Mouse (Mus musculus) effector memory CD4-positive, alpha-beta T cell, adult 7 months (primary cell): ENCODE measurements around the gene Mcpt9. TPM values are rescaled to one million over a fixed set of nuclear protein-coding genes. Genes with fewer than 3 reads are reported as not detected.

Experiments used
- polyA plus RNA-seq: library from polyadenylated mRNA; unstranded; fragments of 100-300 nt; shearing (Covaris generic); gene quantifications from one replicate; pipeline ENCODE4 v1.2.1, GENCODE M21; 2017

The Mcpt9 gene
- polyA plus RNA-seq = not detected

DNA sequence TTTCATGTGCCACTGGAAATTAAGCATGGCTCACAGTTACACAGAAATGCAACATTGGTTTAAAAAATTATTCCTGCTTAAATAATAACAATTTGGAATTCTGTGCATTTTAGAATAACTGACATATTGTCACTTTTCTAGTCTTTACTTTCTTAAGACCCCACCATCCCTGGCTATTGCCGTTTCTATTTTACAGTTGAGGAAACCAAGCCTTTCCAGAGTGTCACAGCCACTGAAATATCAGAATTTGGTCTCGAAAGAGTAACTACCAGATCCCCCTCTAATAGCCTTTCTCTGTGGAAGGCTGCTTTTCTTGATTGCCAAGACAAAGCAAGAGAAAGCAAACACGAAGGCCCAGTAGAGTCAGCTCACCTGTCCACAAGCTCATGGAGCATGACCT lies at the start of gene Mcpt9:
Gene Mcpt9, minus strand, starts transcription at position 101 of the 400 bp plus-strand sequence.

DNA sequence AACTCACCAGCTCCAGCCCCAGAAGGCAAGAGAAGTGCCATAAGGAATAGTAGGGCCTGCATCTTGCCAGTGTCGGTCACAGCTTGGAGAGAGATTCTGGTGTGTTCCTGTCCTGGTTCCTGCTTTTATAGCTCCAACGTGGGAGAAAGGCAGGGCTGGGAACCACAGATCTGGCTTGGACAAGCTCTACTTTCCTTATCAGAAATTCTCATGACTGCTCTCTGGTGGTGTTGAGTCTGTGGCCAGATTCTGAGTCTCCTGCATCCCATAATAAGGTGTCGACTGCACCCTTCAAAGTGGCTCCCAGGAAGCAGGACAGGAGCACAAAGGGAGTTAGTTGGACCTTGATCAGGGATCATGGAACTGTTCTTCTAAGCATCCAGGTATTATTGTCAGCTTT lies 31.9 kb upstream of the Mcpt9 start, which contains the start of gene Mcpt4:
Gene Mcpt4, minus strand, starts transcription at position 101 of the 400 bp plus-strand sequence.

GRCm38 (mm10) chr14:56041792-56042191 lies 11.5 kb upstream of the Mcpt9 start, which contains the start of gene Mcpt2:
Mcpt2 (plus strand) TSS chr14:56042041.

DNA sequence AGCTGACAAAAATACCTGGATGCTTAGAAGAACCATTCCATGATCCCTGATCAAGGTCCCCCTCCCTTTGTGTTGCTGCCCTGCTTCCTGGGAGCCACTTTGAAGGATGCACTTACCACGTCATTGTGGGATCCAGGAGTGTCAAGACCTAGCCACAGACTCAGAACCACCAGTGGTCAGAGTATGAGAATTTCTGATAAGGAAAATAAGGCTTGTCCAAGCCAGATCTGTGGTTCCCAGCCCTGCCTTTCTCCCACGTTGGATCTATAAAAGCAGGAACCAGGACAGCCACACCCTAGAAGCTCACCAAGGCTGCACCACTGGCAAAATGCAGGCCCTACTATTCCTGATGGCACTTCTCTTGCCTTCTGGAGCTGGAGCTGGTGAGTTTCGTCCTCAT lies 12.6 kb downstream of the Mcpt9 start, which contains the start of gene Mcpt1:
Gene Mcpt1, plus strand, starts transcription at position 301 of the 400 bp plus-strand sequence.

Other genes starting within 250 kb of the Mcpt9 start
- not detected for gene Adcy4, start 246.4 kb downstream of the Mcpt9 start, polyA plus RNA-seq
- 74.2 TPM for gene Ripk3, start 241.6 kb downstream of the Mcpt9 start, polyA plus RNA-seq
- 0.37 TPM for gene Nfatc4, start 207.4 kb downstream of the Mcpt9 start, polyA plus RNA-seq
- 0.21 TPM for gene Nynrin, start 176.5 kb downstream of the Mcpt9 start, polyA plus RNA-seq
- 0.18 TPM for gene Cbln3, start 146.1 kb downstream of the Mcpt9 start, polyA plus RNA-seq
- 104 TPM for gene Khnyn, start 145.5 kb downstream of the Mcpt9 start, polyA plus RNA-seq
- gene Sdr39u1, start 130.2 kb downstream of the Mcpt9 start, polyA plus RNA-seq = 35.6 TPM
- gene Cma1, start 85.8 kb downstream of the Mcpt9 start, polyA plus RNA-seq = not detected
- gene Cma2, start 79.5 kb downstream of the Mcpt9 start, polyA plus RNA-seq = not detected
- gene Mcpt1, start 12.5 kb downstream of the Mcpt9 start, polyA plus RNA-seq = not detected
- not detected for gene Mcpt2, start 11.5 kb upstream of the Mcpt9 start, polyA plus RNA-seq
- not detected for gene Mcpt4, start 31.8 kb upstream of the Mcpt9 start, polyA plus RNA-seq
- gene Mcpt8, start 54.8 kb upstream of the Mcpt9 start, polyA plus RNA-seq = not detected
- gene Ctsg, start 72.1 kb upstream of the Mcpt9 start, polyA plus RNA-seq = not detected
- gene Gzme, start 90.1 kb upstream of the Mcpt9 start, polyA plus RNA-seq = not detected
- not detected for gene Gzmd, start 102.1 kb upstream of the Mcpt9 start, polyA plus RNA-seq
- gene Gzmg, start 129.1 kb upstream of the Mcpt9 start, polyA plus RNA-seq = not detected
- not detected for gene Gzmn, start 144.1 kb upstream of the Mcpt9 start, polyA plus RNA-seq
- gene Gzmf, start 180.9 kb upstream of the Mcpt9 start, polyA plus RNA-seq = not detected
- gene Gzmc, start 204.2 kb upstream of the Mcpt9 start, polyA plus RNA-seq = 1.3 TPM
- gene Gzmb, start 231.8 kb upstream of the Mcpt9 start, polyA plus RNA-seq = 63.6 TPM